Mouse (Mus musculus) erythroblast, embryonic 14.5 days (primary cell): ENCODE data around the gene Rab1a.

ENCODE experiments used
- GATA1 ChIP-seq: IDR thresholded peaks from 2 replicates; pipeline ENCODE4 v1.6.1; 2012; ENCODE audit warnings: low read length, inconsistent platforms, mixed read lengths
- TAL1 ChIP-seq: IDR thresholded peaks from 3 replicates; pipeline ENCODE4 v1.6.1; 2012; ENCODE audit warnings: low read length, inconsistent platforms, mixed read lengths

GRCm38 (mm10) chr11:20237018-20237417 lies 35.8 kb downstream of the Rab1a start:
- no peak for TF ChIP-seq GATA1
- TF ChIP-seq TAL1, result no peak
